Mouse (Mus musculus) E14TG2a.4 (cell line): ENCODE measurements around the gene Clcn6.

Source experiments
- H3K27me3 ChIP-seq: 2 replicates; pipeline ENCODE4 v1.6.1; 2014; ENCODE audit warnings: low read length, control low read depth; ENCODE audit not compliant: insufficient read depth
- H3K36me3 ChIP-seq: 2 replicates; pipeline ENCODE4 v1.6.1; 2014; ENCODE audit warnings: low read length, control low read depth; ENCODE audit not compliant: insufficient read depth
- H3K4me1 ChIP-seq: replicated peaks from 2 replicates; pipeline ENCODE4 v1.6.1; 2014; ENCODE audit warnings: low read depth, low read length, control low read depth
- H3K4me3 ChIP-seq: replicated peaks from 2 replicates; pipeline ENCODE4 v1.5.1; 2014; ENCODE audit warnings: mild to moderate bottlenecking, low read length
- H3K9me3 ChIP-seq: 2 replicates; pipeline ENCODE4 v1.6.1; 2014; ENCODE audit warnings: low read length, control low read depth
- CTCF ChIP-seq: conservative IDR thresholded peaks from 2 replicates; pipeline ENCODE4 v1.5.1; 2014; ENCODE audit warnings: low read length
- NANOG ChIP-seq: IDR thresholded peaks from 2 replicates; pipeline ENCODE4 v1.6.1; 2014; ENCODE audit warnings: borderline replicate concordance, low read length, mixed read lengths
- POU5F1 ChIP-seq: IDR thresholded peaks from 2 replicates; pipeline ENCODE4 v1.6.1; 2014; ENCODE audit warnings: low read length, borderline replicate concordance

Clcn6 gene

DNA sequence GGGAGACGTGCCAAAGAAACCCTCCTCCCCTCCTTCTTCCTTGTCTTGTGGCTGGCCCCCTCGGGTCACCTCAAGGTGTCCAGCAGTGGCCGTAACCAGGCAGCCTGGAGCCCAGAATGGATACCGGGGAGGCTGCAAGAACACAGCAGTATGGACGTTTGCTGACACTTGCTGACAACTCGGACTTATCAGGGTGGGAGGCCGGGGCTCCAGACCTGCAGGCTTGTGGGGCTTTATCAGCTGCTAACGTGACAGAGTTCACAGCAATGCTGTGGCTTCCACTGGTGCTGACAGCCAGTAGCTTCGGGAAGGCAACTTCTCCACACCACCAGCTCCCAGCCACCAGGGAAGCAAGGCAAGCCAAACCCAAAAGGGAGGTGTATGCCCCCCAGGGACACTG, 69.3 kb downstream of the Clcn6 start:
- Histone ChIP-seq H3K4me1 (peaks cover 7% of the 10 kb centered on the region), H3K4me3 (no peak overlapping the region), H3K9me3 (no peaks in the 10 kb centered on the region), H3K27me3 (no peaks in the 10 kb centered on the region), H3K36me3 (no peaks in the 10 kb centered on the region)
- TF ChIP-seq POU5F1 (no peak), NANOG (no peak), CTCF (no peak)

DNA sequence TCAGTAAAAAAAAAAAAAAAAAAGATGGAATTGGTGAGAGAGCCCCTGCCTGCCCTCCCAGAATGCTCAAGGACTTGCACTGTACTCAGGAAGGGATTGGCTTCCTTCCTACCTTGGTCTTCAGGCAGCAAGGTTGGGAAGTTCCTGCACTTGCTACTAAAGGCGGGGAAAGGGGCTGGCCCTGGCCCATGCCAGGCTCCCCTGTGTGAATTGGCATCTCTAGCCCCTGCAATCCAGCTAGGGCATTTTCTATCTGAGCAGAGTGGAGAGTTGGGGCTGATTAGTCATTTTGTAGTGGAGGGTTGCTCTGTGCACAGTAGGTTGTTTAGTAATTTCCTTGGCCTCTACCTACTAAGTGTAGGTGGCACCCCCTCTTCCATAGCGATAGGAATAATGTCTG, 69.8 kb downstream of the Clcn6 start:
- H3K4me3 ChIP-seq = no peak overlapping the region
- H3K4me1 ChIP-seq = peaks cover 7% of the 10 kb centered on the region
- TF ChIP-seq POU5F1 (no peak), CTCF (no peak), NANOG (no peak)
- no peaks in the 10 kb centered on the region for H3K9me3 ChIP-seq
- H3K36me3 ChIP-seq = no peaks in the 10 kb centered on the region
- no peaks in the 10 kb centered on the region for H3K27me3 ChIP-seq

GRCm38 (mm10) chr4:147965712-147966111, 72.9 kb downstream of the Clcn6 start:
- Histone ChIP-seq H3K36me3 (no peaks in the 10 kb centered on the region), H3K4me1 (peaks cover 18% of the 10 kb centered on the region), H3K27me3 (no peaks in the 10 kb centered on the region), H3K9me3 (no peaks in the 10 kb centered on the region), H3K4me3 (no peak overlapping the region)
- no peak for TF ChIP-seq NANOG
- TF ChIP-seq CTCF = no peak
- no peak for TF ChIP-seq POU5F1

DNA sequence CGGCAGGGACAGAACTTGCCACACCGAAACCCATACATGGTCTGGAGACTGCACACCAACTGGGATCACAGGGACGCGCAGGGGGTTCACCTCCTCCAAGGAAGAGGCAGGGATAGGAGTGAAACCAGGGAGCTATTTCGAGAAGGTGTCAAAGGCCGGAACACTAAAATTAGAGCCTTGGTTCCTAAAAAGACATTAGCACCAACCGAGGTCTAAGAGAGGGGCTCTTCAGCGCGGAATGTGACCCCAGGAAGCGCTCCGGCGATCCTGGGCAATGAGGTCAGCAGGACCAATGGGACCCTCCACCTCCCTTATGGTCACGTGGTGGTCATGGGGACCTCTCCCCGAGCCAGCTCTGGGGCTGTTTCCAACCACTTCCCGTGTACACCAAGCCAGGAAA, 75.0 kb downstream of the Clcn6 start:
- H3K9me3 ChIP-seq = no peaks in the 10 kb centered on the region
- no peak overlapping the region for H3K4me3 ChIP-seq
- H3K4me1 ChIP-seq = peaks cover 22% of the 10 kb centered on the region
- TF ChIP-seq CTCF (no peak), NANOG (no peak), POU5F1 (no peak)
- H3K36me3 ChIP-seq = no peaks in the 10 kb centered on the region
- H3K27me3 ChIP-seq = no peaks in the 10 kb centered on the region

- Histone ChIP-seq H3K27me3 (peaks cover 1% of the 10 kb centered on the region), H3K9me3 (no peaks in the 10 kb centered on the region), H3K36me3 (no peaks in the 10 kb centered on the region), H3K4me3 (0 out of 2 replicates have a peak overlapping the region, but pooled peaks have one; percentile 2), H3K4me1 (peaks cover 22% of the 10 kb centered on the region)
- TF ChIP-seq NANOG (no peak), CTCF (no peak), POU5F1 (no peak)
Measured at GRCm38 (mm10) chr4:147962781-147963180, 75.8 kb downstream of the Clcn6 start.

DNA sequence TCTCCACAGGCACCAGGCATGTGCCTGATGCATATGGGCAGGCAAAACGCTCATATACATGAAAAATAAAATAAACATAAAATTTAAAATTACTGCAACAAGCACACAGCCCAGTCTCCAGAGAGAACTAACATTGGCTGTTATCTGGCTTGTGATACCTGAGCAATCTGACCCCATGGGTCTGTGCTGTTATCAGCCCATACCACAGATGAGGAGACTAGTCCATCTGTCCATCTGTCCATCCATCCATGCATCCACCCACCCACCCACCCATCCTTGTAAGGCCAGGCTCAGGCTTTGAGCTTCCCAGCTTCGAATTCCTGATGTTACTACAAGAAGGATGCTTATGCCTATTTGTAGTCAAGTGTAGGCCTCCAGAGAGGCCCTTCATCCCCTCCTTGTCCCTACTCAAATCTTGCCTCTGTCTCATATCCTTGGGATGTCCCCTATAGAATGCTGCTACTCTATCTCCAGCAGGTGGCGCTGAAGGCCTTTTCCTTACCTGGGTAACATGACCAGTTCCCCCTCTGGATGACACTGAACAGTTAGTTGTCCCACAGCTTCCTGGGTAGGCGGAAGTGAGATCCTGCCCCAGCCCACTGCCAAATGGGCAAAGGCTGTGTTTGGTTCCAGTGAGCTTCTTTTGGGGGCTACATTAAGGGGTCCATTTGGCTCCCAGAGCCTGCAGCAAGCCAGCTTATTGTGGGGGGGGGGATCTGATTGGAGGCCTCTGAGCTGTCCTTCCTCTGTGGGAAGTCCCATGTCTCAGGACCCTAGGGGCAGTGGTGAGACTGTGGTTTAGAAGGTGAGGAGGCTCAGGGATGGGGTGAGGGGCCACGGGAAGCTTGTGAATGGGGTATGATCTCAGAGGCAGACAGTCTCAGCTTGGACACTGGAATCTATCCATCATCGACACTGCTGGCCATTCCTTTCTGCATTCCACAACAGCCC, 78.5 kb downstream of the Clcn6 start:
- peaks cover 18% of the 10 kb centered on the region for H3K4me1 ChIP-seq
- H3K36me3 ChIP-seq = no peaks in the 10 kb centered on the region
- no peak for TF ChIP-seq NANOG
- no peak for TF ChIP-seq POU5F1
- peak; percentile 65 for TF ChIP-seq CTCF
- H3K4me3 ChIP-seq = no peak overlapping the region
- H3K27me3 ChIP-seq = peaks cover 16% of the 10 kb centered on the region
- no peaks in the 10 kb centered on the region for H3K9me3 ChIP-seq

DNA sequence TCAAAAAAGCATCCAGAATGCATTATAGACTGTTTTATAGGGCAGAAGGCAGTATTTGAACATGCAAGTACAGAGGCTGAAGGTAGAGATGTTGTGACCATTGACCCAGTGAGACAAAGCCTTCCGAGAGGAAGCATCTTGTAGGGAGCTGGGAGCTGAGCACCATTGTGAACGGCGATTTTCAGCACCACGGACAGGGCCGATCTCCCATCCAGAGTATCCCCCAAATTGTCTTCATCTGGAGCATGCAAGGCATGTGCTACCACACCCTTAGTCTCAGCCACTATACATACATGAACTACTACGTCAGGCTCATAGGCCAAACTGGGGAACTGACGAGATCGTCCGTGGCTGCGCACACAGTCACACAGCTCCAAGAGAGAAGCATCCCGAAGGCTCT, 81.5 kb downstream of the Clcn6 start:
- no peak overlapping the region for H3K4me3 ChIP-seq
- TF ChIP-seq POU5F1 (no peak), CTCF (no peak), NANOG (no peak)
- no peaks in the 10 kb centered on the region for H3K9me3 ChIP-seq
- no peaks in the 10 kb centered on the region for H3K36me3 ChIP-seq
- peaks cover 16% of the 10 kb centered on the region for H3K27me3 ChIP-seq
- peaks cover 10% of the 10 kb centered on the region; the same call in 1 of the 2 replicates for H3K4me1 ChIP-seq
